Mouse (Mus musculus) midbrain, embryonic 13.5 days (tissue): ENCODE data around the gene Vmn1r219. TPM values are rescaled to one million over a fixed set of nuclear protein-coding genes. Genes with fewer than 3 reads are reported as not detected.
"Not testable (repeated sequence)": the region's sequence is repeated elsewhere in the genome, so short reads cannot be mapped to it uniquely, and the experiment has no call there.

ENCODE experiments used
- ATAC-seq: fragments of 200-750 bp; cut with Nextera tagmentation; 2 replicates; pipeline ENCODE4 v1.8.0; 2017; ENCODE audit warnings: mild to moderate bottlenecking, moderate TSS enrichment, moderate library complexity
- H3K27ac ChIP-seq: fragments of 300-500 bp; sonication (generic); 2 replicates; pipeline ENCODE4 v1.5.1; 2015; ENCODE audit warnings: inconsistent platforms, mild to moderate bottlenecking, moderate library complexity
- H3K27me3 ChIP-seq: fragments of 300-500 bp; sonication (generic); 2 replicates; pipeline ENCODE4 v1.6.1; 2015; ENCODE audit warnings: mild to moderate bottlenecking, inconsistent platforms
- H3K36me3 ChIP-seq: fragments of 300-500 bp; sonication (generic); 2 replicates; pipeline ENCODE4 v1.6.1; 2015; ENCODE audit warnings: mild to moderate bottlenecking, inconsistent platforms
- H3K4me1 ChIP-seq: fragments of 300-500 bp; sonication (generic); replicated peaks from 2 replicates; pipeline ENCODE4 v1.6.1; 2015; ENCODE audit warnings: inconsistent platforms
- H3K4me2 ChIP-seq: fragments of 300-500 bp; sonication (generic); replicated peaks from 2 replicates; pipeline ENCODE4 v1.6.1; 2015; ENCODE audit warnings: moderate library complexity, mild to moderate bottlenecking, inconsistent platforms
- H3K4me3 ChIP-seq: fragments of 300-500 bp; sonication (generic); replicated peaks from 2 replicates; pipeline ENCODE4 v1.5.1; 2015; ENCODE audit warnings: mild to moderate bottlenecking, inconsistent platforms
- H3K9ac ChIP-seq: fragments of 300-500 bp; sonication (generic); replicated peaks from 2 replicates; pipeline ENCODE4 v1.6.1; 2015; ENCODE audit warnings: mild to moderate bottlenecking, inconsistent platforms
- H3K9me3 ChIP-seq: fragments of 300-500 bp; sonication (generic); 2 replicates; pipeline ENCODE4 v1.6.1; 2016; ENCODE audit warnings: mild to moderate bottlenecking, inconsistent platforms
- WGBS: fragments of 180-500 bp; shearing (Covaris S2); methylation state at CpG from one replicate; pipeline ENCODE4 v1.1.7; 2015; 5-methylcytosine and 5-hydroxymethylcytosine counted together
- polyA plus RNA-seq: library from polyadenylated mRNA; unstranded; fragments of >200 nt; fragmentation: Nextera tagmentation; extraction: Ambion mirVana; gene quantifications from 2 replicates; pipeline ENCODE4 v1.2.1, GENCODE M21; 2015

Gene Vmn1r219
- not detected in 2 replicates for polyA plus RNA-seq

- no peak within 1 kb of the TSS for H3K4me3 ChIP-seq
- 91% methylated on average over 4 of the region's 4 CpGs for WGBS
- no peak within 1 kb of the TSS for H3K27ac ChIP-seq
- H3K36me3 ChIP-seq = no peaks in the 10 kb centered on the region
- H3K9me3 ChIP-seq = no peaks in the 10 kb centered on the region
- no peak for ATAC-seq
- H3K27me3 ChIP-seq = no peaks in the 10 kb centered on the region
- H3K4me2 ChIP-seq = no peak within 1 kb of the TSS
- H3K9ac ChIP-seq = no peak within 1 kb of the TSS
- H3K4me1 ChIP-seq = no peaks in the 10 kb centered on the region
These were observed at the start of gene Vmn1r219 for GRCm38 (mm10) chr13:23159012-23159411. Gene Vmn1r219, plus strand, starts transcription at chr13:23159312.

GRCm38 (mm10) chr13:23118126-23118525 is 41.0 kb upstream of the Vmn1r219 start, which contains the start of gene Vmn1r217:
Gene Vmn1r217, minus strand, starts transcription at chr13:23118226.
- H3K27me3 ChIP-seq, H3K36me3 ChIP-seq, ATAC-seq, H3K4me1 ChIP-seq, H3K27ac ChIP-seq, H3K4me2 ChIP-seq, H3K9ac ChIP-seq, H3K4me3 ChIP-seq, H3K9me3 ChIP-seq: not testable (repeated sequence)
- 79% methylated on average over 1 of the region's 1 CpGs for WGBS

GRCm38 (mm10) chr13:23120611-23121010 is 38.5 kb upstream of the Vmn1r219 start:
- 90% methylated on average over 2 of the region's 2 CpGs for WGBS
- no peak for ATAC-seq
- no peaks in the 10 kb centered on the region for H3K27me3 ChIP-seq
- no peak overlapping the region for H3K27ac ChIP-seq
- no peak overlapping the region for H3K4me3 ChIP-seq
- H3K9me3 ChIP-seq = no peaks in the 10 kb centered on the region
- no peaks in the 10 kb centered on the region for H3K4me1 ChIP-seq
- no peak overlapping the region for H3K9ac ChIP-seq
- H3K36me3 ChIP-seq = no peaks in the 10 kb centered on the region
- H3K4me2 ChIP-seq = no peak overlapping the region

- no peak within 1 kb of the TSS for H3K4me3 ChIP-seq
- no peaks in the 10 kb centered on the region for H3K9me3 ChIP-seq
- H3K27ac ChIP-seq = no peak within 1 kb of the TSS
- H3K4me1 ChIP-seq = no peaks in the 10 kb centered on the region
- no peaks in the 10 kb centered on the region for H3K27me3 ChIP-seq
- H3K9ac ChIP-seq = no peak within 1 kb of the TSS
- no peak within 1 kb of the TSS for H3K4me2 ChIP-seq
- no peaks in the 10 kb centered on the region for H3K36me3 ChIP-seq
- 89% methylated on average over 3 of the region's 3 CpGs for WGBS
- ATAC-seq = no peak
These were observed 26.0 kb upstream of the Vmn1r219 start, which contains the start of gene Vmn1r218 for GRCm38 (mm10) chr13:23133099-23133498. Gene Vmn1r218, plus strand, starts transcription at chr13:23133155.

- Histone ChIP-seq H3K4me1 (no peaks in the 10 kb centered on the region), H3K9ac (no peak overlapping the region), H3K4me2 (no peak overlapping the region), H3K27me3 (no peaks in the 10 kb centered on the region), H3K9me3 (no peaks in the 10 kb centered on the region), H3K36me3 (no peaks in the 10 kb centered on the region), H3K4me3 (no peak overlapping the region), H3K27ac (no peak overlapping the region)
- no peak for ATAC-seq
- 86% methylated on average over 1 of the region's 1 CpGs for WGBS
These were observed 25.6 kb upstream of the Vmn1r219 start for GRCm38 (mm10) chr13:23133501-23133900.

GRCm38 (mm10) chr13:23138880-23139279 is 20.2 kb upstream of the Vmn1r219 start:
- WGBS = 94% methylated on average over 2 of the region's 2 CpGs
- no peaks in the 10 kb centered on the region for H3K4me1 ChIP-seq
- H3K27ac ChIP-seq = no peak overlapping the region
- H3K9me3 ChIP-seq = no peaks in the 10 kb centered on the region
- no peak overlapping the region for H3K9ac ChIP-seq
- no peaks in the 10 kb centered on the region for H3K27me3 ChIP-seq
- no peaks in the 10 kb centered on the region for H3K36me3 ChIP-seq
- no peak overlapping the region for H3K4me3 ChIP-seq
- no peak for ATAC-seq
- H3K4me2 ChIP-seq = no peak overlapping the region

GRCm38 (mm10) chr13:23157848-23158247 is 1.3 kb upstream of the Vmn1r219 start:
- Histone ChIP-seq H3K4me1 (no peaks in the 10 kb centered on the region), H3K9ac (no peak overlapping the region), H3K27ac (no peak overlapping the region), H3K4me3 (no peak overlapping the region), H3K27me3 (no peaks in the 10 kb centered on the region), H3K4me2 (no peak overlapping the region), H3K9me3 (no peaks in the 10 kb centered on the region), H3K36me3 (no peaks in the 10 kb centered on the region)
- 66% methylated on average over 3 of the region's 3 CpGs for WGBS
- peak; percentile 34 for ATAC-seq

- not testable (repeated sequence) for H3K9me3 ChIP-seq, H3K27ac ChIP-seq, H3K4me3 ChIP-seq, ATAC-seq, H3K36me3 ChIP-seq, H3K9ac ChIP-seq, H3K27me3 ChIP-seq, H3K4me1 ChIP-seq, H3K4me2 ChIP-seq
- 86% methylated on average over 4 of the region's 4 CpGs for WGBS
These were observed 7.4 kb downstream of the Vmn1r219 start for GRCm38 (mm10) chr13:23166471-23166870.

GRCm38 (mm10) chr13:23187875-23188274 is 28.8 kb downstream of the Vmn1r219 start, which contains the start of gene Vmn1r220:
Gene Vmn1r220, minus strand, starts transcription at chr13:23187975.
- H3K4me3 ChIP-seq = no peak within 1 kb of the TSS
- no peak within 1 kb of the TSS for H3K4me2 ChIP-seq
- no peak within 1 kb of the TSS for H3K9ac ChIP-seq
- no peak within 1 kb of the TSS for H3K27ac ChIP-seq
- H3K27me3 ChIP-seq = no peaks in the 10 kb centered on the region
- ATAC-seq = no peak
- 88% methylated on average over 2 of the region's 2 CpGs for WGBS
- H3K9me3 ChIP-seq = no peaks in the 10 kb centered on the region
- no peaks in the 10 kb centered on the region for H3K36me3 ChIP-seq
- H3K4me1 ChIP-seq = no peaks in the 10 kb centered on the region

- not testable (repeated sequence) for H3K4me1 ChIP-seq, H3K27me3 ChIP-seq, H3K4me2 ChIP-seq, H3K4me3 ChIP-seq, ATAC-seq, H3K36me3 ChIP-seq, H3K27ac ChIP-seq, H3K9me3 ChIP-seq, H3K9ac ChIP-seq
- WGBS = 79% methylated on average over 1 of the region's 1 CpGs
These were observed 44.8 kb downstream of the Vmn1r219 start for GRCm38 (mm10) chr13:23203885-23204284.

GRCm38 (mm10) chr13:23213827-23214226 is 54.7 kb downstream of the Vmn1r219 start, which contains the start of gene Vmn1r221:
Gene Vmn1r221, plus strand, starts transcription at chr13:23214127.
- H3K4me1 ChIP-seq, H3K27me3 ChIP-seq, ATAC-seq, H3K4me2 ChIP-seq, H3K4me3 ChIP-seq, H3K9ac ChIP-seq, H3K27ac ChIP-seq, H3K9me3 ChIP-seq, H3K36me3 ChIP-seq: not testable (repeated sequence)
- 93% methylated on average over 2 of the region's 2 CpGs for WGBS
